Mouse (Mus musculus) embryonic facial prominence, embryonic 10.5 days (tissue): ENCODE results near the gene Deup1. TPM values are rescaled to one million over a fixed set of nuclear protein-coding genes. Genes with fewer than 3 reads are reported as not detected.

Experiments used
- DNase-seq: peaks from one replicate; pipeline ENCODE4 v3.0.0-alpha.2; 2017; ENCODE audit warnings: low spot score
- H3K27ac ChIP-seq: fragments of 300-500 bp; sonication (generic); replicated peaks from 2 replicates; pipeline ENCODE4 v1.5.1; 2016; ENCODE audit warnings: mild to moderate bottlenecking
- H3K27me3 ChIP-seq: fragments of 300-500 bp; sonication (generic); replicated peaks from 2 replicates; pipeline ENCODE4 v1.6.1; 2016; ENCODE audit warnings: low read depth, mild to moderate bottlenecking; ENCODE audit not compliant: poor library complexity, severe bottlenecking
- H3K36me3 ChIP-seq: fragments of 300-500 bp; sonication (generic); replicated peaks from 2 replicates; pipeline ENCODE4 v1.6.1; 2016; ENCODE audit warnings: mild to moderate bottlenecking, moderate library complexity
- H3K4me1 ChIP-seq: fragments of 300-500 bp; sonication (generic); 2 replicates; pipeline ENCODE4 v1.6.1; 2016
- H3K4me3 ChIP-seq: fragments of 300-500 bp; sonication (generic); 2 replicates; pipeline ENCODE4 v1.5.1; 2016; ENCODE audit warnings: mild to moderate bottlenecking, moderate library complexity
- H3K9me3 ChIP-seq: fragments of 300-500 bp; sonication (generic); 2 replicates; pipeline ENCODE4 v1.6.1; 2016; ENCODE audit warnings: mild to moderate bottlenecking
- WGBS: fragments of 180-500 bp; shearing (Covaris S2); methylation state at CpG from one replicate; pipeline ENCODE4 v1.1.7; 2016; 5-methylcytosine and 5-hydroxymethylcytosine counted together
- polyA plus RNA-seq: library from polyadenylated mRNA; unstranded; fragments of >200 nt; fragmentation: Nextera tagmentation; extraction: Ambion mirVana; gene quantifications from 2 replicates; pipeline ENCODE4 v1.2.1, GENCODE M21; 2016

Gene Deup1
- polyA plus RNA-seq, 1 experiment from 2014 or later = 0.59 TPM

GRCm38 (mm10) chr9:15525246-15525645 is 102.5 kb downstream of the Deup1 start:
- H3K4me3 ChIP-seq = no peak overlapping the region
- no peaks in the 10 kb centered on the region for H3K9me3 ChIP-seq
- 68% methylated on average over 8 of the region's 8 CpGs for WGBS
- H3K27me3 ChIP-seq = no peaks in the 10 kb centered on the region
- H3K4me1 ChIP-seq = peaks cover 39% of the 10 kb centered on the region
- no peak for DNase-seq
- H3K27ac ChIP-seq = 0 out of 2 replicates have a peak overlapping the region, but pooled peaks have one; percentile 2
- peaks cover 6% of the 10 kb centered on the region; the same call in 1 of the 2 replicates for H3K36me3 ChIP-seq

GRCm38 (mm10) chr9:15523646-15524045 is 104.1 kb downstream of the Deup1 start:
- Histone ChIP-seq H3K9me3 (no peaks in the 10 kb centered on the region), H3K36me3 (peaks cover 6% of the 10 kb centered on the region; the same call in 1 of the 2 replicates), H3K27ac (no peak overlapping the region), H3K27me3 (no peaks in the 10 kb centered on the region), H3K4me3 (no peak overlapping the region), H3K4me1 (peaks cover 27% of the 10 kb centered on the region)
- no peak for DNase-seq
- WGBS = 91% methylated on average over 6 of the region's 6 CpGs

GRCm38 (mm10) chr9:15522887-15523286 is 104.8 kb downstream of the Deup1 start:
- H3K36me3 ChIP-seq = peaks cover 5% of the 10 kb centered on the region; the same call in 1 of the 2 replicates
- H3K9me3 ChIP-seq = no peaks in the 10 kb centered on the region
- no peak overlapping the region for H3K4me3 ChIP-seq
- peaks cover 32% of the 10 kb centered on the region for H3K4me1 ChIP-seq
- no peaks in the 10 kb centered on the region for H3K27me3 ChIP-seq
- 90% methylated on average over 5 of the region's 5 CpGs for WGBS
- H3K27ac ChIP-seq = no peak overlapping the region
- no peak for DNase-seq

GRCm38 (mm10) chr9:15522348-15522747 is 105.4 kb downstream of the Deup1 start:
- WGBS = 93% methylated on average over 10 of the region's 10 CpGs
- DNase-seq = no peak

GRCm38 (mm10) chr9:15517979-15518378 is 109.8 kb downstream of the Deup1 start:
- H3K9me3 ChIP-seq = no peaks in the 10 kb centered on the region
- no peak overlapping the region for H3K4me3 ChIP-seq
- no peaks in the 10 kb centered on the region for H3K27me3 ChIP-seq
- 59% methylated on average over 4 of the region's 4 CpGs for WGBS
- no peak overlapping the region for H3K27ac ChIP-seq
- peaks cover 9% of the 10 kb centered on the region for H3K4me1 ChIP-seq
- H3K36me3 ChIP-seq = peaks cover 4% of the 10 kb centered on the region; the same call in 1 of the 2 replicates
- DNase-seq = no peak

More at GRCm38 (mm10) chr9:15522348-15522747, 105.4 kb downstream of the Deup1 start:
- Histone ChIP-seq H3K27ac (no peak overlapping the region), H3K36me3 (peaks cover 4% of the 10 kb centered on the region; the same call in 1 of the 2 replicates), H3K4me3 (no peak overlapping the region), H3K4me1 (peaks cover 32% of the 10 kb centered on the region), H3K27me3 (no peaks in the 10 kb centered on the region), H3K9me3 (no peaks in the 10 kb centered on the region)

GRCm38 (mm10) chr9:15516007-15516406 is 111.7 kb downstream of the Deup1 start:
- 76% methylated on average over 2 of the region's 2 CpGs for WGBS
- Histone ChIP-seq H3K27me3 (no peaks in the 10 kb centered on the region), H3K27ac (no peak overlapping the region), H3K36me3 (peaks cover 4% of the 10 kb centered on the region; the same call in 1 of the 2 replicates), H3K4me1 (peaks cover 17% of the 10 kb centered on the region), H3K9me3 (no peaks in the 10 kb centered on the region), H3K4me3 (no peak overlapping the region)
- no peak for DNase-seq

GRCm38 (mm10) chr9:15512918-15513317 is 114.8 kb downstream of the Deup1 start:
- WGBS = 68% methylated on average over 7 of the region's 7 CpGs

GRCm38 (mm10) chr9:15510557-15511310 is 117.0 kb downstream of the Deup1 start:
- WGBS = 82% methylated on average over 3 of the region's 3 CpGs
- peaks cover 6% of the 10 kb centered on the region; the same call in 1 of the 2 replicates for H3K36me3 ChIP-seq
- DNase-seq = no peak
- H3K4me3 ChIP-seq = no peak overlapping the region
- no peaks in the 10 kb centered on the region for H3K9me3 ChIP-seq
- H3K4me1 ChIP-seq = peaks cover 34% of the 10 kb centered on the region
- H3K27me3 ChIP-seq = no peaks in the 10 kb centered on the region
- H3K27ac ChIP-seq = no peak overlapping the region

More at GRCm38 (mm10) chr9:15512918-15513317, 114.8 kb downstream of the Deup1 start:
- Histone ChIP-seq H3K27me3 (no peaks in the 10 kb centered on the region), H3K27ac (no peak overlapping the region), H3K4me3 (no peak overlapping the region), H3K36me3 (peaks cover 4% of the 10 kb centered on the region; the same call in 1 of the 2 replicates), H3K4me1 (peaks cover 18% of the 10 kb centered on the region), H3K9me3 (no peaks in the 10 kb centered on the region)
- no peak for DNase-seq

Other genes starting within 250 kb of the Deup1 start
- 2.5 and 2.6 TPM in 2 replicates for gene Smco4, start 134.5 kb downstream of the Deup1 start, polyA plus RNA-seq
- 10.7 and 11.5 TPM in 2 replicates for gene Slc36a4, start 81.8 kb upstream of the Deup1 start, polyA plus RNA-seq
- not detected in 2 replicates for gene Mtnr1b, start 246.6 kb upstream of the Deup1 start, polyA plus RNA-seq